Mouse (Mus musculus) induced T-regulatory cell, adult 2 months (primary cell): ENCODE measurements around the gene Rpl26.

Experiments used
- DNase-seq: peaks from one replicate; pipeline ENCODE4 v3.0.0-alpha.2; 2012; ENCODE audit warnings: low read depth

Rpl26 gene

GRCm38 (mm10) chr11:68890625-68891024 lies 10.8 kb upstream of the Rpl26 start:
- DNase-seq: no peak

- DNase-seq: no peak
These were observed 9.6 kb upstream of the Rpl26 start for GRCm38 (mm10) chr11:68891823-68892222.

GRCm38 (mm10) chr11:68892233-68892832 lies 9.1 kb upstream of the Rpl26 start:
- no peak for DNase-seq

- no peak for DNase-seq
These were observed 7.4 kb upstream of the Rpl26 start for GRCm38 (mm10) chr11:68893911-68894464.

GRCm38 (mm10) chr11:68896247-68896646 lies 5.1 kb upstream of the Rpl26 start:
- DNase-seq: no peak

- DNase-seq: peak; percentile 76
These were observed 4.3 kb upstream of the Rpl26 start for GRCm38 (mm10) chr11:68897120-68897519.

- no peak for DNase-seq
These were observed 3.5 kb upstream of the Rpl26 start for GRCm38 (mm10) chr11:68897838-68898237.

- DNase-seq: no peak
These were observed 2.6 kb upstream of the Rpl26 start for GRCm38 (mm10) chr11:68898790-68899189.

- no peak for DNase-seq
These were observed 1.6 kb upstream of the Rpl26 start for GRCm38 (mm10) chr11:68899815-68900214.

GRCm38 (mm10) chr11:68900519-68901350 lies 648 bp upstream of the Rpl26 start:
- DNase-seq: no peak

- DNase-seq: no peak
These were observed 623 bp downstream of the Rpl26 start for GRCm38 (mm10) chr11:68902047-68902364.

- no peak for DNase-seq
These were observed 984 bp downstream of the Rpl26 start for GRCm38 (mm10) chr11:68902367-68902766.

- no peak for DNase-seq
These were observed 1.4 kb downstream of the Rpl26 start for GRCm38 (mm10) chr11:68902823-68903222.

- DNase-seq: no peak
These were observed 2.4 kb downstream of the Rpl26 start for GRCm38 (mm10) chr11:68903775-68904174.

GRCm38 (mm10) chr11:68904375-68905137 lies 3.2 kb downstream of the Rpl26 start:
- DNase-seq: peak; percentile 88

- no peak for DNase-seq
These were observed 3.8 kb downstream of the Rpl26 start for GRCm38 (mm10) chr11:68905138-68905531.

- DNase-seq: no peak
These were observed 4.5 kb downstream of the Rpl26 start for GRCm38 (mm10) chr11:68905665-68906460.

GRCm38 (mm10) chr11:68906461-68906790 lies 5.0 kb downstream of the Rpl26 start:
- no peak for DNase-seq

- DNase-seq: no peak
These were observed 5.9 kb downstream of the Rpl26 start for GRCm38 (mm10) chr11:68907251-68907650.

- DNase-seq: no peak
These were observed 7.6 kb downstream of the Rpl26 start for GRCm38 (mm10) chr11:68908846-68909503.

GRCm38 (mm10) chr11:68911531-68912177 lies 10.3 kb downstream of the Rpl26 start:
- no peak for DNase-seq
